21 mouse cellular contexts compared by ENCODE assay signal in genomic region chr10:21156416-21156815, GRCm38 (mm10). TPM values are rescaled to one million over a fixed set of nuclear protein-coding genes. Genes with fewer than 3 reads are reported as not detected.
DNase-seq lines count a peak whose midpoint lies in the region; ATAC-seq and TF ChIP-seq lines count a peak whose summit lies in the region.
"Had no signal": no experiment of that assay in that cellular context is flagged by ENCODE, and none has a peak within 500 bp of the region (broad histone marks: within the 10 kb centered on the region; RNA-seq: fewer than 3 reads in every experiment).

No protein-coding gene starts in this region.

- TF ChIP-seq CTCF in lung, postnatal 0 days (IDR thresholded peaks at IDR 0.05), result no peak
- TF ChIP-seq CTCF in layer of hippocampus, adult 2 months (conservative IDR thresholded peaks at IDR 0.05), result no peak

- no peaks in the 10 kb centered on the region for H3K9me3 ChIP-seq in embryonic facial prominence, embryonic 14.5 days (ENCODE audit: control insufficient read depth, low read length)
- H3K9me3 ChIP-seq in embryonic facial prominence, embryonic 10.5 days, result no peaks in the 10 kb centered on the region
- no peaks in the 10 kb centered on the region for H3K9me3 ChIP-seq in lung, postnatal 0 days (ENCODE audit: low read length)
- H3K9me3 ChIP-seq: forebrain, embryonic 15.5 days; kidney, embryonic 15.5 days; limb, embryonic 13.5 days; midbrain, embryonic 15.5 days; stomach, embryonic 15.5 days had no signal

- H3K9ac ChIP-seq in embryonic facial prominence, embryonic 14.5 days (ENCODE audit: low read depth, low read length), result no peak overlapping the region
- no peak overlapping the region for H3K9ac ChIP-seq in lung, postnatal 0 days (replicated peaks; ENCODE audit: low read depth)
- H3K9ac ChIP-seq: forebrain, embryonic 15.5 days; kidney, embryonic 15.5 days; limb, embryonic 13.5 days; midbrain, embryonic 15.5 days; stomach, embryonic 15.5 days had no signal

- ATAC-seq in embryonic facial prominence, embryonic 14.5 days (ENCODE audit: low read depth), result no peak
- ATAC-seq in lung, postnatal 0 days, result 0 out of 2 replicates have a peak, but pooled peaks have one; percentile 11
- ATAC-seq: activated CD4-positive, CD25-positive, alpha-beta regulatory T cell, adult 4 months; forebrain, embryonic 15.5 days; hindbrain, embryonic 16.5 days; midbrain, embryonic 15.5 days had no signal

- peaks cover 13% of the 10 kb centered on the region; the same call in 1 of the 2 replicates for H3K27me3 ChIP-seq in embryonic facial prominence, embryonic 14.5 days (replicated peaks; ENCODE audit: control insufficient read depth, insufficient read depth, low read length)
- peaks cover 33% of the 10 kb centered on the region for H3K27me3 ChIP-seq in embryonic facial prominence, embryonic 10.5 days (replicated peaks; ENCODE audit: low read depth, poor library complexity, severe bottlenecking)
- H3K27me3 ChIP-seq in lung, postnatal 0 days (replicated peaks; ENCODE audit: insufficient read depth, low read length), result peaks cover 12% of the 10 kb centered on the region
- H3K27me3 ChIP-seq: stomach, embryonic 15.5 days had no signal

- no peak overlapping the region for H3K4me3 ChIP-seq in embryonic facial prominence, embryonic 14.5 days (ENCODE audit: low read depth, low read length)
- H3K4me3 ChIP-seq in embryonic facial prominence, embryonic 10.5 days, result no peak overlapping the region
- no peak overlapping the region for H3K4me3 ChIP-seq in lung, postnatal 0 days (ENCODE audit: low read depth, low read length)
- H3K4me3 ChIP-seq in layer of hippocampus, adult 2 months, result no peak overlapping the region
- H3K4me3 ChIP-seq: forebrain, embryonic 15.5 days; kidney, embryonic 15.5 days; limb, embryonic 13.5 days; midbrain, embryonic 15.5 days; stomach, embryonic 15.5 days had no signal

- no peak overlapping the region for H3K4me2 ChIP-seq in embryonic facial prominence, embryonic 14.5 days (ENCODE audit: low read depth, low read length)
- no peak overlapping the region for H3K4me2 ChIP-seq in lung, postnatal 0 days (replicated peaks; ENCODE audit: low read depth, low read length)
- H3K4me2 ChIP-seq: forebrain, embryonic 15.5 days; kidney, embryonic 15.5 days; limb, embryonic 13.5 days; midbrain, embryonic 15.5 days; stomach, embryonic 15.5 days had no signal

- no peak overlapping the region for H3K27ac ChIP-seq in embryonic facial prominence, embryonic 14.5 days (replicated peaks; ENCODE audit: low read depth, low read length)
- no peak overlapping the region for H3K27ac ChIP-seq in embryonic facial prominence, embryonic 10.5 days (replicated peaks)
- no peak overlapping the region for H3K27ac ChIP-seq in lung, postnatal 0 days (ENCODE audit: low read length)
- H3K27ac ChIP-seq in layer of hippocampus, adult 2 months, result no peak overlapping the region
- H3K27ac ChIP-seq: forebrain, embryonic 15.5 days; kidney, embryonic 15.5 days; limb, embryonic 13.5 days; midbrain, embryonic 15.5 days; stomach, embryonic 15.5 days had no signal

- DNase-seq in embryonic facial prominence, embryonic 14.5 days (ENCODE audit: low spot score), result peak; percentile 39
- DNase-seq in embryonic facial prominence, embryonic 10.5 days (ENCODE audit: low spot score), result no peak
- DNase-seq in lung, postnatal 0 days (ENCODE audit: low spot score), result no peak
- DNase-seq in lung, postnatal 10 days, result no peak
- DNase-seq in Muller cell, postnatal 12 days (ENCODE audit: inconsistent ontology term), result peak; percentile 47
- no peak for DNase-seq in layer of hippocampus, adult 2 months (ENCODE audit: low spot score in 2 of 2)
- DNase-seq in cerebellum, postnatal 25 days, result no peak
- DNase-seq: adrenal gland, adult 2 months; adrenal gland, postnatal 36 days; cerebellum, adult 18-20 months; cerebellum, postnatal 10 days; kidney, adult 18-20 months; kidney, postnatal 36 days; right cerebral cortex, postnatal 25 days had no signal

- no peak for TF ChIP-seq EP300 in lung, postnatal 0 days (IDR thresholded peaks at IDR 0.05)

- no peaks in the 10 kb centered on the region for H3K4me1 ChIP-seq in embryonic facial prominence, embryonic 14.5 days (ENCODE audit: control insufficient read depth, insufficient read depth, low read length)
- peaks cover 29% of the 10 kb centered on the region for H3K4me1 ChIP-seq in embryonic facial prominence, embryonic 10.5 days
- H3K4me1 ChIP-seq in lung, postnatal 0 days (ENCODE audit: insufficient read depth, low read depth, low read length), result peaks cover 3% of the 10 kb centered on the region; the same call in 1 of the 2 replicates

- 93% methylated on average over 3 of the region's 3 CpGs for WGBS in embryonic facial prominence, embryonic 14.5 days
- WGBS in embryonic facial prominence, embryonic 10.5 days, result 95% methylated on average over 3 of the region's 3 CpGs
- WGBS in lung, postnatal 0 days, result 85% methylated on average over 3 of the region's 3 CpGs

- no peaks in the 10 kb centered on the region for H3K36me3 ChIP-seq in embryonic facial prominence, embryonic 14.5 days (ENCODE audit: control insufficient read depth, insufficient read depth, low read length)
- peaks cover 23% of the 10 kb centered on the region for H3K36me3 ChIP-seq in embryonic facial prominence, embryonic 10.5 days (replicated peaks)
- H3K36me3 ChIP-seq in lung, postnatal 0 days (ENCODE audit: insufficient read depth, low read length), result no peaks in the 10 kb centered on the region
- H3K36me3 ChIP-seq: forebrain, embryonic 15.5 days; midbrain, embryonic 15.5 days; stomach, embryonic 15.5 days had no signal

RNA-seq across cellular contexts. Expression of gene Myb, which starts 4.4 kb away (rescaled TPM):
- 5.5 and 7.7 TPM in 2 replicates for polyA plus RNA-seq in embryonic facial prominence, embryonic 14.5 days (2014; fragmentation: Nextera tagmentation; extraction: Ambion mirVana)
- polyA plus RNA-seq in embryonic facial prominence, embryonic 10.5 days (2016; fragmentation: Nextera tagmentation; extraction: Ambion mirVana), result 4.4 and 5.3 TPM in 2 replicates
- 5.2 and 5.5 TPM in 2 replicates for polyA plus RNA-seq in lung, postnatal 0 days (2015; fragmentation: Nextera tagmentation; extraction: Ambion mirVana)
- under 1 TPM; 0.44 to 0.66 TPM for total RNA-seq in layer of hippocampus, adult 2 months (2021)

Comparison
In these comparisons a context has a peak if more than half of its experiments do, and no peak if none do; other contexts are left out.
1. DNase-seq: peak in embryonic facial prominence, embryonic 14.5 days (single experiment) and Muller cell, postnatal 12 days (single experiment); none in embryonic facial prominence, embryonic 10.5 days (single experiment), lung, postnatal 0 days (single experiment), lung, postnatal 10 days (single experiment), layer of hippocampus, adult 2 months (0 of 2) and cerebellum, postnatal 25 days (0 of 2).